Mouse (Mus musculus) midbrain, postnatal 0 days (tissue): ENCODE results near the gene Cyb561. TPM values are rescaled to one million over a fixed set of nuclear protein-coding genes. Genes with fewer than 3 reads are reported as not detected.
A peak's percentile ranks its signal among the peaks of the same experiment; 100 is the strongest.

ENCODE experiments used
- ATAC-seq: fragments of 200-750 bp; cut with Nextera tagmentation; 2 replicates; pipeline ENCODE4 v1.8.0; 2017; ENCODE audit warnings: moderate number of reproducible peaks, mild to moderate bottlenecking, moderate TSS enrichment, moderate library complexity; ENCODE audit not compliant: low FRiP score
- DNase-seq: peaks from one replicate; pipeline ENCODE4 v3.0.0-alpha.2; 2015; ENCODE audit warnings: low spot score
- H3K27ac ChIP-seq: fragments of 300-500 bp; sonication (generic); 2 replicates; pipeline ENCODE4 v1.5.1; 2014; ENCODE audit warnings: low read depth, mild to moderate bottlenecking, low read length, mixed read lengths
- H3K27me3 ChIP-seq: fragments of 300-500 bp; sonication (generic); 2 replicates; pipeline ENCODE4 v1.6.1; 2014; ENCODE audit warnings: low read length, control low read depth, mixed read lengths; ENCODE audit not compliant: insufficient read depth
- H3K36me3 ChIP-seq: fragments of 300-500 bp; sonication (generic); 2 replicates; pipeline ENCODE4 v1.6.1; 2014; ENCODE audit warnings: low read length, control low read depth, mixed read lengths; ENCODE audit not compliant: insufficient read depth
- H3K4me1 ChIP-seq: fragments of 300-500 bp; sonication (generic); 2 replicates; pipeline ENCODE4 v1.6.1; 2014; ENCODE audit warnings: mild to moderate bottlenecking, control low read depth, antibody characterized with exemption, low read length, mixed read lengths; ENCODE audit not compliant: insufficient read depth
- H3K4me2 ChIP-seq: fragments of 300-500 bp; sonication (generic); 2 replicates; pipeline ENCODE4 v1.6.1; 2014; ENCODE audit warnings: low read depth, mild to moderate bottlenecking, low read length, mixed read lengths; ENCODE audit not compliant: poor library complexity, severe bottlenecking
- H3K4me3 ChIP-seq: fragments of 300-500 bp; sonication (generic); 2 replicates; pipeline ENCODE4 v1.5.1; 2014; ENCODE audit warnings: low read depth, mild to moderate bottlenecking, low read length, moderate library complexity
- H3K9ac ChIP-seq: fragments of 300-500 bp; sonication (generic); replicated peaks from 2 replicates; pipeline ENCODE4 v1.6.1; 2014; ENCODE audit warnings: mild to moderate bottlenecking, low read length, moderate library complexity, mixed read lengths; ENCODE audit not compliant: poor library complexity, severe bottlenecking
- H3K9me3 ChIP-seq: fragments of 300-500 bp; sonication (generic); 2 replicates; pipeline ENCODE4 v1.6.1; 2016; ENCODE audit warnings: low read length, control low read depth
- CTCF ChIP-seq: IDR thresholded peaks from 2 replicates; pipeline ENCODE4 v1.5.1; 2016; ENCODE audit warnings: antibody characterized with exemption, mild to moderate bottlenecking
- WGBS: fragments of 180-500 bp; shearing (Covaris S2); extraction: QIAGEN DNeasy Blood & Tissue Kit; methylation state at CpG from one replicate; pipeline ENCODE4 v1.1.7; 2014; 5-methylcytosine and 5-hydroxymethylcytosine counted together
- polyA plus RNA-seq: library from polyadenylated mRNA; unstranded; fragments of >200 nt; fragmentation: Nextera tagmentation; extraction: Ambion mirVana; gene quantifications from 2 replicates; pipeline ENCODE4 v1.2.1, GENCODE M21; 2015
- total RNA-seq: library from RNA; depleted of rRNA; stranded (reverse); fragments of >200 nt; gene quantifications from 2 replicates; pipeline ENCODE4 v1.2.3, GENCODE M21; 2014; rRNA removed

Cyb561 gene
- total RNA-seq (64.2 and 69.7 TPM in 2 replicates), polyA plus RNA-seq (76.7 and 79.6 TPM in 2 replicates)

DNA sequence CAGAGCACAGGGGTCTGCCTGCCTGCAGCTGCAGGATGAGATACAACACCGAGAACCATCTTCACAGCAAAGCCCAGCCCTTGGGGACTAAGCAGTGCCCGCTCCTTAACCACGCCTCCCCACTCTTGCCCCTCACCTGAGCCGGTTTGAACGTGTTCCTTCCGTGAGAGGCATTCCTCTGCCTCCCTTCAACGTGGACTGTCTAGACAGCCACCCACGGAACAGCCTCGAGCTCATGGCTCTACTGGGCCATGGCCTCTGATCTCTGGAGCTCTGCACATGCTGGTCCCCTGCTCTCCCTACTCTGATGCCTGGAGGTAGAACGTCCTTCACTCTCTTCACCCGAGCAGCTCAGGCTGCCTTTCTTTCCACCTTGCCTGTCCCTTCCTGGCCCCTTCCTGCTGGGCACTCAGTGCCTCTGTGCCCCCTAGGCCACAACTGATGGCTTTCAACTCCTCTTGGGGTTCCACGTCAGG is at the start of gene Cyb561:
Cyb561 (minus strand) TSS at position 426 of the 476 bp plus-strand sequence.
- H3K27me3 ChIP-seq = no peaks in the 10 kb centered on the region
- TF ChIP-seq CTCF = no peak

DNA sequence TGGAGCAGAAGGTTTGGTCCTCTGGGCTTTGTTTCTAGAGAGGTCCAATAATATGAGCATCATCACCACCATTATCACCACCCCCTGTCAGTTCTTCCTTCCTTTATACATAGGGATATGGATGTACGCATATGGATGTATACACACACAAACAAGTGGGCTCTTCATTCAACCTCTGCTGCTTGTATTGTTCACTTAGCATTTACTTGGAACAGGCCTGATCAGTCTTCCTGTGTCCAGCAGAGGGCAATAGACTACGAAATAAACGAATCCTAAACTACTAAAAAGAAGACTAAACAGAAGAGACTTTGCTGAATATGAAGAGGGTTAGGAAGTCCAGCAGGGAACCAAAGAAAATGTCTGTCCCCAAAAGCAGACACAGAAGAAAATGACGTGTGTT is 48.6 kb upstream of the Cyb561 start:
- Histone ChIP-seq H3K9me3 (no peaks in the 10 kb centered on the region), H3K4me2 (no peak overlapping the region), H3K27ac (no peak overlapping the region), H3K9ac (no peak overlapping the region), H3K27me3 (no peaks in the 10 kb centered on the region), H3K4me1 (no peaks in the 10 kb centered on the region), H3K36me3 (no peaks in the 10 kb centered on the region), H3K4me3 (no peak overlapping the region)
- DNase-seq = peak; percentile 51
- no peak for ATAC-seq
- peak; percentile 72 for TF ChIP-seq CTCF
- WGBS = 44% methylated on average over 4 of the region's 4 CpGs

More for the DNA sequence above, at the start of gene Cyb561:
- DNase-seq (no peak), ATAC-seq (no peak)
- Histone ChIP-seq H3K27ac (no peak within 1 kb of the TSS), H3K4me1 (no peaks in the 10 kb centered on the region), H3K4me3 (no peak within 1 kb of the TSS), H3K9ac (no peak within 1 kb of the TSS), H3K4me2 (no peak within 1 kb of the TSS), H3K9me3 (no peaks in the 10 kb centered on the region), H3K36me3 (no peaks in the 10 kb centered on the region)
- 82% methylated on average over 12 of the region's 12 CpGs for WGBS

DNA sequence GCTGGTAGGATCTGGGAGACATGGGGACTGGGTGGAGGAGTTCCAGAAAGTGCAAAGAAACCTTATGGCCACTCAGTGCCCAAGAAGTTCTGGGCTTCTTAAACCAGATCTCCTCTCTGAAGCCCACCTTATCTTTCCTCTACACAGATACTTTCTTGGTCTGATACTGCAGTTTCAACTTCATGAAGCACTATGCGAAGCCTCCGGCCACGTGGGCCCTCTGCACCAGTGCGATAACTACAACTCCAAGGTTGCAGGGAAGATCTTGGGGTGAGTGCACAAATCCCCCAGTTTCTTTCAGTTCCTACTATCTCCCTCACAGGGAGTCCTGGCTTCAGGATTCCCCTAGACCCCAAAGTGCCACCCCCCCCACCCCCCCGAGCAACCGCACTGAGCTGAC is 46.9 kb upstream of the Cyb561 start:
- 93% methylated on average over 6 of the region's 6 CpGs for WGBS
- no peak for TF ChIP-seq CTCF
- Histone ChIP-seq H3K4me3 (no peak overlapping the region), H3K36me3 (no peaks in the 10 kb centered on the region), H3K27ac (no peak overlapping the region), H3K9me3 (no peaks in the 10 kb centered on the region), H3K27me3 (no peaks in the 10 kb centered on the region), H3K9ac (no peak overlapping the region), H3K4me2 (no peak overlapping the region), H3K4me1 (no peaks in the 10 kb centered on the region)
- ATAC-seq = no peak
- no peak for DNase-seq

DNA sequence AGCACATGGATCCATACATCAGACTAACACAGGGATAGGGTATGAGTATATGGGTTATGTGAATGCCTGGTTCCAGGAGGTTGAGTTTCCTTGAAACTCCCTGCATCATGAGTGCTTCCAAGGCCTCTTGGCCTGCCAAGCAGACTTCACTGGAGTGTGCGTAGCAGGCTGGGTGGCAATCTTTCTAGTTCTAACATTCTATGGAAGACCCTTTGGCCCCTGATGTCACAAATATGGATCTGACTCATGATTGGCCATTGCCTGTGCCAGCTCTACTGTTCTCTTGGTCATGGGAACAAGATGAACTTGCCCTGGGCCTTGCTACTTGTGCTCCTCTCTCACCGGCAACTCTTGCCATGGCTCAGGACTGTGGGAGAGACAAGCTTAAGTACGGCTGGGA is 41.2 kb upstream of the Cyb561 start, which contains the start of gene Ace3:
Ace3 (plus strand) TSS at position 301 of the 400 bp plus-strand sequence.
- WGBS = 92% methylated on average over 3 of the region's 3 CpGs
- ATAC-seq = no peak
- H3K27ac ChIP-seq = no peak within 1 kb of the TSS

DNA sequence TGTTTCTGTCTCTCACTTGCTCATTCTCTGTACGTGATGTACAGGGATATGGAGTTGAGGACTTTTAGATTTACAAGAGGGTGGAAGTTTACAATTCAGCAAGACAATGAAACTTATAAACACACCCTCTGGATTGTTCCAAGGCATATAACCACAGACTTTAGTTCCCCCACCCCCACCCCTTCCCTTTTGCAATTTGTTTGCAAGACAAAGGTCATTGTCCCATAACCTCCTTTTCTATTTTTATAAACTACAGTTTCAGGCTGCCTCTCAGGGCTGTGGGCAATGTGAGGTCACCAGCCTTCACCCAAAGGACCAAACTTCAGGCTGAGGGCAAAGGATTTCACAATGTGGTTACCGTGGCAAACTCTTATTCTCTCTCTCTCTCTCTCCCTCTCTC is 37.1 kb upstream of the Cyb561 start:
- H3K9ac ChIP-seq = no peak overlapping the region
- H3K27me3 ChIP-seq = no peaks in the 10 kb centered on the region
- no peak for TF ChIP-seq CTCF
- H3K4me3 ChIP-seq = no peak overlapping the region
- H3K4me1 ChIP-seq = no peaks in the 10 kb centered on the region
- DNase-seq (no peak), ATAC-seq (no peak)
- H3K27ac ChIP-seq = no peak overlapping the region
- no peak overlapping the region for H3K4me2 ChIP-seq
- H3K9me3 ChIP-seq = no peaks in the 10 kb centered on the region
- WGBS = 62% methylated on average over 2 of the region's 2 CpGs
- peaks cover 3% of the 10 kb centered on the region; the same call in 1 of the 2 replicates for H3K36me3 ChIP-seq

More for the DNA sequence above, 41.2 kb upstream of the Cyb561 start, which contains the start of gene Ace3:
- Histone ChIP-seq H3K9me3 (no peaks in the 10 kb centered on the region), H3K4me2 (no peak within 1 kb of the TSS), H3K27me3 (no peaks in the 10 kb centered on the region), H3K4me3 (no peak within 1 kb of the TSS), H3K4me1 (no peaks in the 10 kb centered on the region), H3K9ac (no peak within 1 kb of the TSS), H3K36me3 (no peaks in the 10 kb centered on the region)
- no peak for TF ChIP-seq CTCF
- DNase-seq = no peak

DNA sequence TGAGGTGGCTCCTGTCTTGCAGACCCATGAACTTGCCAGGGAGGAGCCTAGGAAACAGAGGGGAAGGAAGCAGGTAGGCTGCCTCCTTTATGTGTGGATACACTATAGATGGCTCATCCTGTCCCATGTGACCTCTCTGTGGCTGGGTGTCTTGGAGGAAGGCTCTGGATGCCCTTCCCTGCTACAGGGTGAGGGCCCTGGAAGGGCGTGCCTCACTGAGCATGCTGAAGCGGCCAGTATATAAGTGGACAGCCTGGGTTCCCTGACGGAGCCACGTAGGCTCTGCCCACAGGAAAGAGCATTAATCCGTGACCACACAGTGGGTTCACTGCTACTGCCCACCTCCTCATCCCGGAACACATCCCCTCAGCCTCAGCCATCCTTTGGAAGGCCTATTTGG is 36.3 kb upstream of the Cyb561 start:
- Histone ChIP-seq H3K9me3 (no peaks in the 10 kb centered on the region), H3K27me3 (no peaks in the 10 kb centered on the region), H3K9ac (no peak overlapping the region), H3K4me1 (no peaks in the 10 kb centered on the region), H3K4me3 (no peak overlapping the region), H3K27ac (no peak overlapping the region), H3K4me2 (no peak overlapping the region), H3K36me3 (peaks cover 3% of the 10 kb centered on the region; the same call in 1 of the 2 replicates)
- no peak for ATAC-seq
- no peak for DNase-seq
- WGBS = 67% methylated on average over 6 of the region's 6 CpGs
- TF ChIP-seq CTCF = no peak
